Mouse (Mus musculus) ES-E14 (cell line): ENCODE measurements around the gene Prr15l. TPM values are rescaled to one million over a fixed set of nuclear protein-coding genes. Genes with fewer than 3 reads are reported as not detected.

Experiments used
- DNase-seq: peaks from one replicate; pipeline ENCODE4 v3.0.0-alpha.2; 2013; ENCODE audit warnings: low read depth, low spot score
- H3K27ac ChIP-seq: 2 replicates; pipeline ENCODE4 v1.5.1; 2012; ENCODE audit warnings: low read depth, mild to moderate bottlenecking, low read length, moderate library complexity, mixed read lengths; ENCODE audit not compliant: poor library complexity, insufficient read depth, severe bottlenecking
- H3K36me3 ChIP-seq: 2 replicates; pipeline ENCODE4 v1.6.1; 2012; ENCODE audit warnings: mild to moderate bottlenecking, low read length, moderate library complexity, mixed read lengths; ENCODE audit not compliant: control insufficient read depth, poor library complexity, insufficient read depth, severe bottlenecking
- H3K4me1 ChIP-seq, 2 experiments: fragments of 150-350 bp in 1 of 2; sonication (generic) in 1 of 2; 2 replicates each; pipeline ENCODE4 v1.6.1; 2012; ENCODE audit warnings: low read length in 2 of 2, mild to moderate bottlenecking in 1 of 2, mixed read lengths in 1 of 2; ENCODE audit not compliant: control insufficient read depth in 2 of 2, insufficient read depth in 2 of 2, poor library complexity in 1 of 2
- H3K4me3 ChIP-seq, 2 experiments: fragments of 150-350 bp in 1 of 2; sonication (generic) in 1 of 2; 2 replicates each; pipeline ENCODE4 v1.5.1; 2012; ENCODE audit warnings: low read length in 2 of 2, low read depth in 1 of 2, mild to moderate bottlenecking in 1 of 2, mixed read lengths in 1 of 2; ENCODE audit not compliant: insufficient read depth in 1 of 2, poor library complexity in 1 of 2, severe bottlenecking in 1 of 2
- H3K9ac ChIP-seq: 2 replicates; pipeline ENCODE4 v1.6.1; 2012; ENCODE audit warnings: low read depth, mild to moderate bottlenecking, low read length, mixed read lengths; ENCODE audit not compliant: poor library complexity, insufficient read depth, severe bottlenecking
- H3K9me3 ChIP-seq: fragments of 150-350 bp; sonication (generic); 2 replicates; pipeline ENCODE4 v1.6.1; 2012; ENCODE audit warnings: low read depth, mild to moderate bottlenecking, low read length; ENCODE audit not compliant: control insufficient read depth, insufficient read depth
- CHD2 ChIP-seq: IDR thresholded peaks from 2 replicates; pipeline ENCODE4 v1.6.1; 2014; ENCODE audit warnings: mild to moderate bottlenecking, low read depth, low read length, inconsistent platforms
- HCFC1 ChIP-seq: IDR thresholded peaks from 2 replicates; pipeline ENCODE4 v1.6.1; 2012; ENCODE audit warnings: low read length, inconsistent platforms, borderline replicate concordance; ENCODE audit not compliant: insufficient read depth
- MAFK ChIP-seq: IDR thresholded peaks from 2 replicates; pipeline ENCODE4 v1.6.1; 2014; ENCODE audit warnings: mild to moderate bottlenecking, low read depth, low read length, inconsistent platforms; ENCODE audit not compliant: insufficient read depth
- ZC3H11A ChIP-seq: IDR thresholded peaks from 2 replicates; pipeline ENCODE4 v1.6.1; 2012; ENCODE audit warnings: low read depth, mild to moderate bottlenecking, inconsistent platforms, low read length, borderline replicate concordance
- ZNF384 ChIP-seq: IDR thresholded peaks from 2 replicates; pipeline ENCODE4 v1.6.1; 2012; ENCODE audit warnings: low read depth, low read length, inconsistent platforms
- in situ Hi-C, 2 experiments: fragments of 600-800 bp; cut with MboI; formaldehyde crosslinking; loops; one replicate each; pipeline ENCODE4 v1.15.1; 2025; ENCODE audit warnings: low sequenced_read_pairs in 2 of 2, inconsistent platforms in 1 of 2; ENCODE audit not compliant: unreplicated experiment in 2 of 2
- total RNA-seq: library from RNA; depleted of rRNA; stranded (reverse); fragments of 300-350 nt; gene quantifications from 2 replicates; pipeline ENCODE4 v1.2.3, GENCODE M21; 2012

The Prr15l gene
- total RNA-seq, 1 experiment: 0.67 TPM

- Histone ChIP-seq H3K36me3 (peaks cover 4% of the 10 kb centered on the region; the same call in 1 of the 2 replicates), H3K9me3 (no peaks in the 10 kb centered on the region), H3K4me3 (no peak overlapping the region), H3K4me1 (peaks cover 13 to 27% of the 10 kb centered on the region in 2 experiments), H3K9ac (no peak overlapping the region), H3K27ac (peak overlapping the region; percentile 56)
- in situ Hi-C loops: no loop called here
- DNase-seq: no peak
- no peak for TF ChIP-seq CHD2
- no peak for TF ChIP-seq ZC3H11A
- no peak for TF ChIP-seq HCFC1
- no peak for TF ChIP-seq MAFK
- TF ChIP-seq ZNF384: no peak
These were observed 47.8 kb downstream of the Prr15l start for GRCm38 (mm10) chr11:96975511-96976378.

GRCm38 (mm10) chr11:96976379-96976687 is 48.4 kb downstream of the Prr15l start:
- Histone ChIP-seq H3K9me3 (no peaks in the 10 kb centered on the region), H3K36me3 (peaks cover 4% of the 10 kb centered on the region; the same call in 1 of the 2 replicates), H3K27ac (peak overlapping the region; percentile 40; the same call in 1 of the 2 replicates), H3K9ac (no peak overlapping the region; the same call in 1 of the 2 replicates), H3K4me3 (peak overlapping the region; percentile 81 to 93), H3K4me1 (peaks cover 13 to 30% of the 10 kb centered on the region in 2 experiments)
- TF ChIP-seq ZC3H11A (no peak), ZNF384 (no peak), CHD2 (no peak), MAFK (no peak), HCFC1 (no peak)
- in situ Hi-C loops: no loop called here
- no peak for DNase-seq

- peak overlapping the region; percentile 96 for H3K9ac ChIP-seq
- peaks cover 13 to 33% of the 10 kb centered on the region in 2 experiments for H3K4me1 ChIP-seq
- TF ChIP-seq ZNF384: no peak
- TF ChIP-seq MAFK: no peak
- no peak for TF ChIP-seq HCFC1
- TF ChIP-seq CHD2: no peak
- no peak for TF ChIP-seq ZC3H11A
- no peaks in the 10 kb centered on the region for H3K9me3 ChIP-seq
- peaks cover 4% of the 10 kb centered on the region; the same call in 1 of the 2 replicates for H3K36me3 ChIP-seq
- peak; percentile 74 for DNase-seq
- peak overlapping the region; percentile 96 for H3K27ac ChIP-seq
- H3K4me3 ChIP-seq: peak overlapping the region; percentile 81 to 93
- in situ Hi-C loops: no loop called here
These were observed 49.1 kb downstream of the Prr15l start for GRCm38 (mm10) chr11:96976911-96977591.

- Histone ChIP-seq H3K4me3 (peak overlapping the region; percentile 81 to 93), H3K9me3 (no peaks in the 10 kb centered on the region), H3K36me3 (peaks cover 4% of the 10 kb centered on the region; the same call in 1 of the 2 replicates), H3K9ac (peak overlapping the region; percentile 96), H3K27ac (peak overlapping the region; percentile 96), H3K4me1 (peaks cover 11 to 29% of the 10 kb centered on the region in 2 experiments; a peak in 3 of 4 replicates)
- in situ Hi-C loops: no loop called here
- DNase-seq: peak; percentile 99
- TF ChIP-seq CHD2 (peak; percentile 100), HCFC1 (no peak)
These were observed 49.9 kb downstream of the Prr15l start for GRCm38 (mm10) chr11:96977606-96978400.
